Mouse (Mus musculus): Measurements from ENCODE around the gene Crygd.

DNA sequence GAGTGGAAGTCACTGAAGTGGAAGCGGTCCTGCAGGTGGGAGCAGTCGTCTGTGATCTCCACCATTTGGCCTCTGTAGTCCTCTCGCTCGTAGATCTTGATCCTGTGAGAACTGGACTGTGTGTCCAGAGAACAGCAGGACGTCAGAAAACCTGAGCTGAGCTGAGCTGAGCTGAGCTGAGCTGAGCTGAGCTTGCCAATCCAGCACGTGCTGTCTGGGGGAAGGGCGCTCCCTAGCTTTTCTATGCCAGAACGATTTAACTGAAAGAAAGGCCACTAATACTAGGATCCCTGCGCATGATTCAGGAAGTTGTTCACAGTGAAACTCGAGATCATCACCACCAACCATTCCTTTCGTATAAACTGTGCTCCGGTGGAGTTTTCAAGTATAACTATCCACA lies 14.5 kb downstream of the Crygd start:
- TF ChIP-seq CTCF (IDR thresholded peaks at IDR 0.05; ENCODE audit: borderline replicate concordance, control insufficient read depth, extremely low read depth, insufficient read depth, low read length, poor library complexity) = no peak
- TF ChIP-seq POLR2A (IDR thresholded peaks at IDR 0.05; ENCODE audit: control insufficient read depth, extremely low read depth, insufficient read depth, low read length, poor library complexity) = no peak
